In genomic region chr6:58906852-58907261, GRCm38 (mm10) we compare ENCODE assay signal across 9 mouse cellular contexts. TPM values are rescaled to one million over a fixed set of nuclear protein-coding genes. Genes with fewer than 3 reads are reported as not detected.
A peak's percentile ranks its signal among the peaks of the same experiment; 100 is the strongest.
DNase-seq lines count a peak whose midpoint lies in the region; ATAC-seq and TF ChIP-seq lines count a peak whose summit lies in the region.
"Had no signal": no experiment of that assay in that cellular context is flagged by ENCODE, and none has a peak within 500 bp of the region (broad histone marks: within the 10 kb centered on the region; RNA-seq: fewer than 3 reads in every experiment).

Gene Nap1l5 (minus strand): TSS chr6:58907076.

- peak within 1 kb of the TSS; percentile 39 for H3K4me3 ChIP-seq in lung, embryonic 14.5 days (ENCODE audit: low read depth, low read length)
- peak within 1 kb of the TSS; percentile 44 for H3K4me3 ChIP-seq in heart, embryonic 16.5 days (ENCODE audit: low read length)

- H3K4me1 ChIP-seq in lung, embryonic 14.5 days (ENCODE audit: insufficient read depth), result no peaks in the 10 kb centered on the region
- no peaks in the 10 kb centered on the region for H3K4me1 ChIP-seq in heart, embryonic 16.5 days (ENCODE audit: control insufficient read depth, insufficient read depth, low read length)

- 0 out of 2 replicates have a peak, but pooled peaks cover 3% of the 10 kb centered on the region for H3K36me3 ChIP-seq in lung, embryonic 14.5 days (ENCODE audit: insufficient read depth)
- H3K36me3 ChIP-seq in heart, embryonic 16.5 days (ENCODE audit: control insufficient read depth, insufficient read depth), result peaks cover 26% of the 10 kb centered on the region
- H3K36me3 ChIP-seq: G1E had no signal

- H3K9me3 ChIP-seq in lung, embryonic 14.5 days (ENCODE audit: low read depth, low read length), result peaks cover 17% of the 10 kb centered on the region; the same call in 1 of the 2 replicates
- peaks cover 16% of the 10 kb centered on the region for H3K9me3 ChIP-seq in heart, embryonic 16.5 days (replicated peaks; ENCODE audit: control insufficient read depth, low read length)
- H3K9me3 ChIP-seq: G1E had no signal

- 52% methylated on average over 34 of the region's 34 CpGs for WGBS in lung, embryonic 14.5 days
- 44% methylated on average over 34 of the region's 34 CpGs for WGBS in heart, embryonic 16.5 days

- H3K27me3 ChIP-seq in lung, embryonic 14.5 days (ENCODE audit: insufficient read depth, low read length), result no peaks in the 10 kb centered on the region
- no peaks in the 10 kb centered on the region for H3K27me3 ChIP-seq in heart, embryonic 16.5 days (ENCODE audit: control insufficient read depth, insufficient read depth, low read length)

- no peak within 1 kb of the TSS; the same call in 1 of the 2 replicates for H3K9ac ChIP-seq in lung, embryonic 14.5 days
- H3K9ac ChIP-seq in heart, embryonic 16.5 days (ENCODE audit: low read length), result 0 out of 2 replicates have a peak within 1 kb of the TSS, but pooled peaks have one; percentile 6

- peak within 1 kb of the TSS; percentile 72 for H3K4me2 ChIP-seq in lung, embryonic 14.5 days
- H3K4me2 ChIP-seq in heart, embryonic 16.5 days (ENCODE audit: low read depth, low read length), result peak within 1 kb of the TSS; percentile 64

- no peak within 1 kb of the TSS for H3K27ac ChIP-seq in lung, embryonic 14.5 days (ENCODE audit: low read depth)
- H3K27ac ChIP-seq in heart, embryonic 16.5 days (ENCODE audit: low read length), result no peak within 1 kb of the TSS

- peak; percentile 59; the same call in 1 of the 2 replicates for ATAC-seq in lung, embryonic 14.5 days (ENCODE audit: insufficient read depth)
- ATAC-seq in heart, embryonic 16.5 days (replicated peaks; ENCODE audit: extremely low read depth, insufficient read depth, low FRiP score), result peak; percentile 52; the same call in 1 of the 2 replicates

- no peak for TF ChIP-seq CTCF in lung, embryonic 14.5 days (IDR thresholded peaks at IDR 0.05; ENCODE audit: low read depth)

- peak; percentile 42 for DNase-seq in lung, embryonic 14.5 days
- DNase-seq in lung, postnatal 14 days, result no peak
- DNase-seq in embryo, embryonic 9.5 days (ENCODE audit: extremely low spot score), result peak; percentile 32
- peak; percentile 66 to 75 for DNase-seq in layer of hippocampus, postnatal 14 days (ENCODE audit: low spot score in 2 of 2)
- DNase-seq in lung, postnatal 36 days, result peak; percentile 10
- peak; percentile 79 for DNase-seq in right cerebral cortex, postnatal 25 days
- DNase-seq in urinary bladder, postnatal 14 days (ENCODE audit: low spot score), result no peak

RNA-seq across cellular contexts. Expression of gene Nap1l5, which starts in this region (rescaled TPM):
- 4.7 and 5.6 TPM in 2 replicates for polyA plus RNA-seq in lung, embryonic 14.5 days (2014; fragmentation: Nextera tagmentation; extraction: Ambion mirVana)
- polyA plus RNA-seq in heart, embryonic 16.5 days (2015; fragmentation: Nextera tagmentation; extraction: Ambion mirVana), result 1.1 and 1.5 TPM in 2 replicates
- 100 to 1,000 TPM; 212 to 254 TPM for total RNA-seq in layer of hippocampus, postnatal 14 days (2021)
- total RNA-seq: G1E had no signal
- polyA plus RNA-seq: G1E had no signal

Comparison
In these comparisons a context has a peak if more than half of its experiments do, and no peak if none do; other contexts are left out.
1. DNase-seq: peak in lung, embryonic 14.5 days (single experiment), embryo, embryonic 9.5 days (single experiment), layer of hippocampus, postnatal 14 days (2 of 2), lung, postnatal 36 days (single experiment) and right cerebral cortex, postnatal 25 days (single experiment); none in lung, postnatal 14 days (single experiment) and urinary bladder, postnatal 14 days (single experiment).